Mouse (Mus musculus): ENCODE measurements around the gene Muc5b. TPM values are rescaled to one million over a fixed set of nuclear protein-coding genes. Genes with fewer than 3 reads are reported as not detected.

The Muc5b gene
- polyA plus RNA-seq, 1 experiment from 2014 or later, result 0.01 TPM

GRCm38 (mm10) chr7:141870553-141870952, 31.7 kb downstream of the Muc5b start:
- 72% methylated on average over 5 of the region's 5 CpGs for WGBS
- Histone ChIP-seq H3K4me1 (replicated peaks; ENCODE audit: control insufficient read depth, insufficient read depth, low read length) (no peaks in the 10 kb centered on the region), H3K9me3 (ENCODE audit: control insufficient read depth, low read length) (no peaks in the 10 kb centered on the region), H3K4me3 (ENCODE audit: low read depth, low read length) (no peak overlapping the region), H3K4me2 (ENCODE audit: low read length) (no peak overlapping the region), H3K36me3 (ENCODE audit: control insufficient read depth, insufficient read depth, low read length) (0 out of 2 replicates have a peak, but pooled peaks cover 16% of the 10 kb centered on the region), H3K9ac (ENCODE audit: low read length) (no peak overlapping the region), H3K27ac (ENCODE audit: low read depth) (no peak overlapping the region), H3K27me3 (replicated peaks; ENCODE audit: control insufficient read depth, insufficient read depth, low read length) (no peaks in the 10 kb centered on the region)
- ATAC-seq (replicated peaks; ENCODE audit: low FRiP score, low TSS enrichment, low read depth) (no peak), DNase-seq (ENCODE audit: low spot score) (no peak)

GRCm38 (mm10) chr7:141874891-141875290, 36.0 kb downstream of the Muc5b start:
- 89% methylated on average over 5 of the region's 5 CpGs for WGBS

GRCm38 (mm10) chr7:141878813-141879212, 39.9 kb downstream of the Muc5b start:
- H3K9me3 ChIP-seq (ENCODE audit: control insufficient read depth, low read length), result no peaks in the 10 kb centered on the region
- no peaks in the 10 kb centered on the region for H3K4me1 ChIP-seq (replicated peaks; ENCODE audit: control insufficient read depth, insufficient read depth, low read length)
- H3K36me3 ChIP-seq (ENCODE audit: control insufficient read depth, insufficient read depth, low read length), result peaks cover 47% of the 10 kb centered on the region
- H3K4me2 ChIP-seq (ENCODE audit: low read length), result no peak overlapping the region
- H3K27ac ChIP-seq (ENCODE audit: low read depth), result no peak overlapping the region
- no peak overlapping the region for H3K9ac ChIP-seq (ENCODE audit: low read length)
- DNase-seq (ENCODE audit: low spot score) (no peak), ATAC-seq (replicated peaks; ENCODE audit: low FRiP score, low TSS enrichment, low read depth) (no peak)
- no peak overlapping the region for H3K4me3 ChIP-seq (ENCODE audit: low read depth, low read length)
- WGBS, result 87% methylated on average over 2 of the region's 2 CpGs
- no peaks in the 10 kb centered on the region for H3K27me3 ChIP-seq (replicated peaks; ENCODE audit: control insufficient read depth, insufficient read depth, low read length)

More at GRCm38 (mm10) chr7:141874891-141875290, 36.0 kb downstream of the Muc5b start:
- H3K4me1 ChIP-seq (replicated peaks; ENCODE audit: control insufficient read depth, insufficient read depth, low read length), result no peaks in the 10 kb centered on the region
- ATAC-seq (replicated peaks; ENCODE audit: low FRiP score, low TSS enrichment, low read depth), result no peak
- H3K27me3 ChIP-seq (replicated peaks; ENCODE audit: control insufficient read depth, insufficient read depth, low read length), result no peaks in the 10 kb centered on the region
- no peak overlapping the region for H3K4me2 ChIP-seq (ENCODE audit: low read length)
- H3K4me3 ChIP-seq (ENCODE audit: low read depth, low read length), result no peak overlapping the region
- DNase-seq (ENCODE audit: low spot score), result no peak
- peaks cover 21% of the 10 kb centered on the region; the same call in 1 of the 2 replicates for H3K36me3 ChIP-seq (ENCODE audit: control insufficient read depth, insufficient read depth, low read length)
- no peak overlapping the region for H3K9ac ChIP-seq (ENCODE audit: low read length)
- H3K9me3 ChIP-seq (ENCODE audit: control insufficient read depth, low read length), result no peaks in the 10 kb centered on the region
- no peak overlapping the region for H3K27ac ChIP-seq (ENCODE audit: low read depth)

GRCm38 (mm10) chr7:141892151-141892550, 53.3 kb downstream of the Muc5b start:
- Histone ChIP-seq H3K36me3 (ENCODE audit: control insufficient read depth, insufficient read depth, low read length) (peaks cover 63% of the 10 kb centered on the region), H3K9me3 (ENCODE audit: control insufficient read depth, low read length) (no peaks in the 10 kb centered on the region), H3K27me3 (replicated peaks; ENCODE audit: control insufficient read depth, insufficient read depth, low read length) (no peaks in the 10 kb centered on the region), H3K4me1 (replicated peaks; ENCODE audit: control insufficient read depth, insufficient read depth, low read length) (no peaks in the 10 kb centered on the region), H3K27ac (ENCODE audit: low read depth) (no peak overlapping the region), H3K4me3 (ENCODE audit: low read depth, low read length) (no peak overlapping the region), H3K4me2 (ENCODE audit: low read length) (no peak overlapping the region), H3K9ac (ENCODE audit: low read length) (no peak overlapping the region)
- DNase-seq (ENCODE audit: low spot score) (no peak), ATAC-seq (replicated peaks; ENCODE audit: low FRiP score, low TSS enrichment, low read depth) (no peak)
- 95% methylated on average over 7 of the region's 7 CpGs for WGBS

- no peaks in the 10 kb centered on the region for H3K36me3 ChIP-seq (ENCODE audit: control insufficient read depth, insufficient read depth, low read length)
- H3K4me3 ChIP-seq (ENCODE audit: low read depth, low read length), result peak overlapping the region; percentile 90
- WGBS, result 2% methylated on average over 16 of the region's 16 CpGs
- peaks cover 15% of the 10 kb centered on the region for H3K4me1 ChIP-seq (replicated peaks; ENCODE audit: control insufficient read depth, insufficient read depth, low read length)
- H3K27me3 ChIP-seq (replicated peaks; ENCODE audit: control insufficient read depth, insufficient read depth, low read length), result peaks cover 15% of the 10 kb centered on the region; the same call in 1 of the 2 replicates
- H3K9ac ChIP-seq (ENCODE audit: low read length), result peak overlapping the region; percentile 90
- H3K4me2 ChIP-seq (ENCODE audit: low read length), result peak overlapping the region; percentile 99
- no peaks in the 10 kb centered on the region for H3K9me3 ChIP-seq (ENCODE audit: control insufficient read depth, low read length)
- ATAC-seq (replicated peaks; ENCODE audit: low FRiP score, low TSS enrichment, low read depth) (peak; percentile 41), DNase-seq (ENCODE audit: low spot score) (no peak)
- H3K27ac ChIP-seq (ENCODE audit: low read depth), result peak overlapping the region; percentile 62; the same call in 1 of the 2 replicates
Measured at GRCm38 (mm10) chr7:141901825-141902224, 63.0 kb downstream of the Muc5b start.

- peak overlapping the region; percentile 90 for H3K9ac ChIP-seq (ENCODE audit: low read length)
- peak overlapping the region; percentile 99 for H3K4me2 ChIP-seq (ENCODE audit: low read length)
- ATAC-seq (replicated peaks; ENCODE audit: low FRiP score, low TSS enrichment, low read depth) (peak; percentile 96), DNase-seq (ENCODE audit: low spot score) (peak; percentile 99)
- no peaks in the 10 kb centered on the region for H3K9me3 ChIP-seq (ENCODE audit: control insufficient read depth, low read length)
- H3K27ac ChIP-seq (ENCODE audit: low read depth), result peak overlapping the region; percentile 62; the same call in 1 of the 2 replicates
- WGBS, result under 1% methylated on average over 43 of the region's 44 CpGs
- peak overlapping the region; percentile 90 for H3K4me3 ChIP-seq (ENCODE audit: low read depth, low read length)
- peaks cover 15% of the 10 kb centered on the region; the same call in 1 of the 2 replicates for H3K27me3 ChIP-seq (replicated peaks; ENCODE audit: control insufficient read depth, insufficient read depth, low read length)
- no peaks in the 10 kb centered on the region for H3K36me3 ChIP-seq (ENCODE audit: control insufficient read depth, insufficient read depth, low read length)
- H3K4me1 ChIP-seq (replicated peaks; ENCODE audit: control insufficient read depth, insufficient read depth, low read length), result peaks cover 15% of the 10 kb centered on the region
Measured at GRCm38 (mm10) chr7:141902269-141902729, 63.4 kb downstream of the Muc5b start.

- H3K4me3 ChIP-seq (ENCODE audit: low read depth, low read length), result peak overlapping the region; percentile 90
- no peak for DNase-seq (ENCODE audit: low spot score)
- H3K27ac ChIP-seq (ENCODE audit: low read depth), result peak overlapping the region; percentile 43; the same call in 1 of the 2 replicates
- H3K4me2 ChIP-seq (ENCODE audit: low read length), result peak overlapping the region; percentile 99
- no peaks in the 10 kb centered on the region for H3K36me3 ChIP-seq (ENCODE audit: control insufficient read depth, insufficient read depth, low read length)
- H3K9me3 ChIP-seq (ENCODE audit: control insufficient read depth, low read length), result no peaks in the 10 kb centered on the region
- peaks cover 15% of the 10 kb centered on the region; the same call in 1 of the 2 replicates for H3K27me3 ChIP-seq (replicated peaks; ENCODE audit: control insufficient read depth, insufficient read depth, low read length)
- peak overlapping the region; percentile 48 for H3K9ac ChIP-seq (ENCODE audit: low read length)
- no peak for ATAC-seq (replicated peaks; ENCODE audit: low FRiP score, low TSS enrichment, low read depth)
- peaks cover 15% of the 10 kb centered on the region for H3K4me1 ChIP-seq (replicated peaks; ENCODE audit: control insufficient read depth, insufficient read depth, low read length)
- 62% methylated on average over 4 of the region's 4 CpGs for WGBS
Measured at GRCm38 (mm10) chr7:141902791-141903190, 63.9 kb downstream of the Muc5b start.

- H3K4me3 ChIP-seq (ENCODE audit: low read depth, low read length), result no peak overlapping the region
- ATAC-seq (replicated peaks; ENCODE audit: low FRiP score, low TSS enrichment, low read depth), result no peak
- no peak overlapping the region for H3K27ac ChIP-seq (ENCODE audit: low read depth)
- H3K9ac ChIP-seq (ENCODE audit: low read length), result no peak overlapping the region
- WGBS, result 80% methylated on average over 6 of the region's 6 CpGs
- no peaks in the 10 kb centered on the region for H3K4me1 ChIP-seq (replicated peaks; ENCODE audit: control insufficient read depth, insufficient read depth, low read length)
- H3K9me3 ChIP-seq (ENCODE audit: control insufficient read depth, low read length), result no peaks in the 10 kb centered on the region
- H3K27me3 ChIP-seq (replicated peaks; ENCODE audit: control insufficient read depth, insufficient read depth, low read length), result peaks cover 49% of the 10 kb centered on the region
- no peak for DNase-seq (ENCODE audit: low spot score)
- H3K4me2 ChIP-seq (ENCODE audit: low read length), result no peak overlapping the region
- no peaks in the 10 kb centered on the region for H3K36me3 ChIP-seq (ENCODE audit: control insufficient read depth, insufficient read depth, low read length)
Measured at GRCm38 (mm10) chr7:141908591-141908990, 69.7 kb downstream of the Muc5b start.

- ATAC-seq (replicated peaks; ENCODE audit: low FRiP score, low TSS enrichment, low read depth), result no peak
- H3K4me2 ChIP-seq (ENCODE audit: low read length), result no peak overlapping the region
- H3K4me3 ChIP-seq (ENCODE audit: low read depth, low read length), result no peak overlapping the region
- H3K9ac ChIP-seq (ENCODE audit: low read length), result no peak overlapping the region
- 59% methylated on average over 3 of the region's 3 CpGs for WGBS
- no peak for DNase-seq (ENCODE audit: low spot score)
- H3K4me1 ChIP-seq (replicated peaks; ENCODE audit: control insufficient read depth, insufficient read depth, low read length), result no peaks in the 10 kb centered on the region
- H3K27me3 ChIP-seq (replicated peaks; ENCODE audit: control insufficient read depth, insufficient read depth, low read length), result peaks cover 39% of the 10 kb centered on the region
- no peaks in the 10 kb centered on the region for H3K9me3 ChIP-seq (ENCODE audit: control insufficient read depth, low read length)
- no peak overlapping the region for H3K27ac ChIP-seq (ENCODE audit: low read depth)
- no peaks in the 10 kb centered on the region for H3K36me3 ChIP-seq (ENCODE audit: control insufficient read depth, insufficient read depth, low read length)
Measured at GRCm38 (mm10) chr7:141911305-141911704, 72.4 kb downstream of the Muc5b start.
